Mouse (Mus musculus) bone marrow macrophage, adult 2 months (primary cell): ENCODE data around the gene Ebf1.

ENCODE experiments used
- CTCF ChIP-seq: IDR thresholded peaks from 2 replicates; pipeline ENCODE4 v1.5.1; 2012; ENCODE audit warnings: low read depth, mild to moderate bottlenecking, low read length, moderate library complexity
- POLR2A ChIP-seq: IDR thresholded peaks from 2 replicates; pipeline ENCODE4 v1.6.1; 2012; ENCODE audit warnings: mild to moderate bottlenecking, low read depth, low read length, borderline replicate concordance

DNA sequence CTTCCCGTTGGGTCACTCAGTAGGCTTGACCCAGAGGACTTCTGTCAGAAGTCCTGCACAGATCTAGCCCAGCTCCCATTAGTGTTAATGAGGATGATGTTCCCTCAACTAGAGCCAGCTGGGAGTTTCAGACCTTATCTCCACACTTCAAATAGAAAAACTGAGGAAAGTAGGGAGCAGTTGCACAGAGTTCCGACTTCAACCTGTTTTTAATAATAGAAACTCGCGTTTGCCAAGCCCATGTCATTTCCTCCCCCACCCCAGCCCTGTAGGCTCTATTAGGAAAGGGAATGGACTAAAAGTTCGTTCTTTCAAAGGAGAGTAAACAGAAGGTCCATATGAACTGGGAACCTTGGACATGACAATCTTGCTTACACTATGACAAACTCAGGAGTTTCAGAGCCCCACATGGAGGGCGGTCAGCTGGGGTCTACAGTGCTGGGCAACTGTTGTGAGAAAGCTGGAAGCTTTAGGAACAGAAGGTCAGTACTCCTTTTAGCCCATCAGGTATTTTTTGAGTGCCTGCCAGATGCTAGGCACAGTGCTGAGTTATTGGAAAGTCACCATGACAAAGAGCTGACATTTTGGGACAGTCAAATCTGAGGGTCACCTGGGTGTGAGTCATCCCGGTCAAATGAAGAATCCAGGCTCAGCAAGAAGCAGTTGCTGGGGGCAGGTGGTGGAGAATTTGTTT lies 72.6 kb downstream of the Ebf1 start:
- TF ChIP-seq POLR2A (no peak), CTCF (no peak)
